Mouse (Mus musculus): Measurements from ENCODE around the gene Gm36028.

Gene Gm36028

GRCm38 (mm10) chr16:37860213-37860612 is 733 bp downstream of the Gm36028 start:
- no peak for DNase-seq (ENCODE audit: low spot score in 2 of 2)

GRCm38 (mm10) chr16:37857495-37857894 is 3.5 kb downstream of the Gm36028 start:
- no peak for DNase-seq (ENCODE audit: low spot score in 2 of 2)

GRCm38 (mm10) chr16:37856327-37856726 is 4.6 kb downstream of the Gm36028 start:
- DNase-seq (ENCODE audit: low spot score in 2 of 2), result no peak

GRCm38 (mm10) chr16:37855583-37855982 is 5.4 kb downstream of the Gm36028 start:
- no peak for DNase-seq (ENCODE audit: low spot score in 2 of 2)

GRCm38 (mm10) chr16:37854593-37854992 is 6.4 kb downstream of the Gm36028 start:
- no peak for DNase-seq (ENCODE audit: low spot score in 2 of 2)

DNA sequence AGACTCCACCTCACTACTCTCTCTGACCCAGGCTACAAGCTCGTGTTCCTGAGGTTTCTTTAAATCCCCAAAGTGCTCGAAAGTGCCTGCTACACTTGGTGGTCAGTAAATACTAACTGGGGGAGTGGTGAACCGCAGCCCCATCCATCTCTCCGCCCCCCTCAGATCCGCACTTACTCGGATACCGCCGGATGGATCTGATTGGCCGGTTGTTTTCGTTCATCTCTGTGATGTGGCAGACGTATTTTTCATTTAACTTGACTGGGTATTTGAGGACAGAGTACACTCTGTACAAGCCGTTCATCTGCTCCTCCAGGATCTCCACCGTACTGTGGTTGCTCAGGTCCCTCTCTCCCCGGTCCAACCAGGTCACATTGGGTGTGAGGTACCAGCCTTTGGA is 6.9 kb downstream of the Gm36028 start:
- no peak for DNase-seq (ENCODE audit: low spot score in 2 of 2)

GRCm38 (mm10) chr16:37853279-37853678 is 7.7 kb downstream of the Gm36028 start:
- no peak for DNase-seq (ENCODE audit: low spot score in 2 of 2)

DNA sequence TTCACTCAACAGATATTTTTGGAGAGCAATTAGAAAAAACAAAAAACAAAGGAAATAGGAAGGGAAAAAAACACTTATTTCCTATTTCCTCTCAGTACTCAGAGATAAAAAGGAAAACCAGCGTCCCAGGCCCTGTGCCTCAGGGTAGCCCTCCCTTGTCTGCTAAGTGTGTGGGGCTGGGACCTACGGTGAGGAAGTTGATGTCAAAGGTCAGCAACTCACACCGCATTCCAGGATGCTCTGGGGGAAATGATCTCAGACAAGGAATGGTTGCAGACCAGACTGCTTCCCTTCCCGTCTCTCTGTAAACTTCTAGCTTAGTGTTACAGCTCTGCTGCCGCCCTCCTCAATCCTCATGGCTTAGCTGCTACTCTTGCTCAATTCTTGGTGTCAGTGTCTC is 9.6 kb downstream of the Gm36028 start:
- no peak for DNase-seq (ENCODE audit: low spot score in 2 of 2)

- DNase-seq (ENCODE audit: low spot score in 2 of 2), result no peak
These were observed 13.9 kb downstream of the Gm36028 start for GRCm38 (mm10) chr16:37847081-37847480.

- no peak for DNase-seq (ENCODE audit: low spot score in 2 of 2)
These were observed 15.6 kb downstream of the Gm36028 start for GRCm38 (mm10) chr16:37845202-37845925.

- DNase-seq (ENCODE audit: low spot score in 2 of 2), result no peak
These were observed 17.2 kb downstream of the Gm36028 start for GRCm38 (mm10) chr16:37843740-37844139.

DNA sequence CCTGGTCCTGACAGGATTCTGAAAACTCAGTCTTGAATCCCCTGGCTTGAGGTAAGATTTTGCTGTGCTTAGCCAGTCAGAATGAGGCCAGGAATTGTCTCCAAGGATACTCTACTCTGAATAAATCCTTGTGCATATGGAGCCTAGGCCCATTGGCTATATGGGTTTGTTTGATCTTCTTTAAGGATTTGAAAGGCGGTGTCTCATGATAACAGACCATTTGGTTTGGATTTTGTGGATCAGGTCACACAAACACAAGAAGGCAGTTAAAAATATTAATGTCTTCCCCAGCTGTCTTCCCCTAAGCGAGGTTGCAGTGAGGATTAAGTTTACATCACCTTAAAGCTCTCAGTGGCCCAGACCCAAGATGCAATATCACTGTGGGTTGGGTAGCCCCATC is 18.5 kb downstream of the Gm36028 start:
- DNase-seq (ENCODE audit: low spot score in 2 of 2), result no peak

DNA sequence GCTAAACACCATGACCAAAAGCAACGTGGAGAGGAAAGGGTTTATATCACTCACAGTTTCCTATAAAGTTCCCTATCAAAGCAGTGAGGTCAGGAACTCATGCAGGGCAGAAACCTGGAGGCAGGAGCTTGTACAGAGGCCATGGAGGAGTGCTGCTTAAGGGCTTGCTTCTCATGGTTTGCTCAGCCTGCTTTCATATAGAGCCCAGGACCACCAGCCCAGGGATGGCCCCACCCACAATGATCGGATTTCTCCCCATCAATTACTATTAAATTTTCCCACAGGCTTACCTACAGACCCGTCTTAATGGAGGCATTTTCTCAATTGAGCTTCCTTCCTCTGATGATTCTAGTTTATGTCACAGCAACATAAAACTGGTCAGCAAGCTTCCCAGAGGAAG is 23.4 kb downstream of the Gm36028 start:
- no peak for DNase-seq (ENCODE audit: low spot score in 2 of 2)

GRCm38 (mm10) chr16:37831041-37831440 is 29.9 kb downstream of the Gm36028 start:
- no peak for DNase-seq (ENCODE audit: low spot score in 2 of 2)

DNA sequence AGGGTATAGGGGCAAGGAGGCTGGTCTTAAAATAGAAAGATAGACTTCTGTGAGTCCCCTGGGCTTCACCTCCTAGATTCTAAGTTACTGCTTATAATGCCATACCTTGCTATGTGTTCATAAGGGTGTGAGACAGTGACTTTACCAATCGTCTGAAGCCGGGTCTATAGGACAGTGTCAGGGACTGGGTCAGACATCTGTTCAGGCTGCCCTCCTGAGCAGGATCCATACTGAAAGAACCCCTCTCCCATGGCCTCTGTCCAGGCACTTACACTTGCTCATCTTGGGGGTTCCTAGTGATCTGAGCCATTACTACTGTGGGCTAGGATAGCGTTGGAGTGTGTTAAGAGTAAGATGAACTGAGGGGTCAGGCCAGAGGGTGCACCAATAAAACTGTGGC is 34.7 kb downstream of the Gm36028 start:
- DNase-seq (ENCODE audit: low spot score in 2 of 2), result no peak

DNA sequence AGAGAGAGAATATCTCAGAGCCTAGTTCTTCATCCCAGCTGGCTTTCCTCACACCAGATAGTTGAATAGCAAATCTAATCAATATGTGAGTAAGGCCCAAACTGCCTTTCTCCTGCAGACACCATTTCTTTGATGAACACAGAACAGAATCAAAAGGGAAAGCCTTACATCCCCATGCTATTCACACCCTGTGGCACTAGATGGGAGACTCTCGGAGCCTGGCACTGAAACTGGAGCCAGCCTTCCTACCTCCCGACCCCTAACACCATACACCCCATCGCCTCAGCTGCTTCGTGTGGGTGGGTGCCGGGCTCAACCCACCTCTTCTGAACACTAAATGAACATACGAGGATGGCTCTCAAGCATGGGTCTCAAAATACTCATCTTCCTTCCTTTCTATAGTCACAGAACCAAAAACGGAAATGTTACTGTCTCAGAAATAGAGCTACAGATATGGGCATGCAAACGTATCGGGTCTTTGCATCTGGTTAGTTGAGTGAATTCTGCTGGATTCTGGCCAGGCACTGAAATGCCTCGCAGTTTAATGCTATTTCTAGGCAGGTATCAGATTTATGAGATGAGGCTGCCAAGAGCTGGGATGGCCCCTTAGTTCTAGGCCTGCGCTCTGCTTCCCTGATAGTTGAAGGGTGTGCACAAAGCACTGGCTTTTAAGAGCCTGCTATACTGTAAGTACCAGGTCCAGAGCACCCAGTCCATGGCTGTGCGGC is 36.0 kb downstream of the Gm36028 start:
- DNase-seq (ENCODE audit: low spot score in 2 of 2), result peak in 1 of 2 experiments; percentile 70

DNA sequence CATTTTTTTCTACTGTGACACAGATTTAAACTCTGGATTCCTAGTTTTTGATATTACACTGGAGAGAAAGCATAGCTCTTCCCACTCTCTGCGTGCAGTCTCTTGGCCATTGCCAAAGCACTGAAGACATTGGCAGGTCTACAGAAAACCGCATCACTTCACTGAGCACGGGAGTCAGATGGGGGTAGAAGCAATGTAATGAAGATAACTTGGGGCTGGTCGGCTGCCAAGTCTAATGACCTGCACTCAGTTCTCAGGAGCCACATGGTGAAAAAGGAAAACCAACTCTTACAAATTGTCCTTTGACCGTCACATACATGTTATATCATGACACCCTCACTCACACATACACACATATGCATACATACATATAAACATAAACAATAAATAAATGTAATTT is 37.0 kb downstream of the Gm36028 start:
- DNase-seq (ENCODE audit: low spot score in 2 of 2), result no peak

- DNase-seq (ENCODE audit: low spot score in 2 of 2), result no peak
These were observed 43.0 kb downstream of the Gm36028 start for GRCm38 (mm10) chr16:37817986-37818385.

DNA sequence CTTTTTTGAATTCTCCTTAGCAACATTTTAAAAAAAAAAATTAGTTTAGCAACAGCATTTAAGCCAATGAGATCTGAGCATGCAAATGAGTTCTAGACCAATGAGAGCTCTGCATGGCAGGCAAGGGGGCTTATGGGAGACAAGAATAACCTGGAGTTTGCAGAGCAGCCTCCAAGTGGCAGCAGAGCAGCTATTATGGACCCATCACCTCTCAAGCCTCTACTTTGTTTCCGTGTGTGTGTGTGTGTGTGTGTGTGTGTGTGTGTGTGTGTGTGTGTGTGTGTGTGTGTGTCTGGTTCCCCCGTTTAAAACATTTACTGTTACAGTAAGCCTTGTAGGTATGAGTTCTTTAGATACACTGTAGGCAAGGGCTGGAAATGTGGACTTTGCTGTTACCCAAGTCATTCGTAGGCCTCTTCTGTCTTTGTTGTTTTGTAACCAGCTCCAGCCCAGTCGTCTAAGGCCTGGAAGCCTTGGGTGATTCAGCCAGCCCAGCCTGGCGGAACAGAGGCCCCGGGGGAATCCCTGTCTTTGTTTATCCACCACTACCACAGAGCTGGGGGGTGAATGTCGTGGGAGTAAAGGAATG is 46.5 kb downstream of the Gm36028 start:
- DNase-seq (ENCODE audit: low spot score in 2 of 2), result peak; percentile 51 to 81

DNA sequence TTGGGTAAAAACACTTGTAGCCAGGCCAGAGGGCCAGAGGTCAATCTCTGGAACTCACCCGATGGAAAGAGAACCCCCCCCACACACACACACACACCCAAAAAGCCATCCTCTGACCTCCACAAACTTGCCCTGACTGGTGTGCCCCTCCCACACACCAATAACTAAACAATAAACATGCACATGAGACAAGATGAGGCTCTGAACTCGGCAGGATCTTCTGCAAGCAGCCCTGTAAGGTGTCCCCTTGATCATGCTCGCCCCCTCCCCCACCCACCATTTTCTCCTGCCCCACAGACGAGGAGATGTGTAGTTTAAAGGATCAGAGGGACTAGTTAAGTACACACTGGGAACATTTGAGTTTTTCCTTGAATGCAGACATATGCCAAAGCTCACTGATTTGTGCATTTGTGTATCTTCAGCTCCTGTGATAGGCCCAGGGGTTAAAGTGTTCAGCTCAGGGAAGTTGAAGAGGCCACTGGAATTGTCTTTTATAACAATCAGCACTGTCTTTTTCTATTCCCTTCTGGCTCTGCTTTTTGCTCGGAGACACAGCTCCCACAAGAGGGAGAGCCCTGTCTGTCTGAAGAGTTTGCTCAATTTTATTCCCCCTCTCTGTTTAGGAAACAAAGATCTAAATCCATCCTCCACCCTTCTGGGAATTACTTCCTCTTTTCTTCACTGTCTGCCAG is 47.1 kb downstream of the Gm36028 start:
- peak in 1 of 2 experiments; percentile 35 for DNase-seq (ENCODE audit: low spot score in 2 of 2)

GRCm38 (mm10) chr16:37812474-37812886 is 48.5 kb downstream of the Gm36028 start:
- DNase-seq (ENCODE audit: low spot score in 2 of 2), result peak; percentile 57 to 68

DNA sequence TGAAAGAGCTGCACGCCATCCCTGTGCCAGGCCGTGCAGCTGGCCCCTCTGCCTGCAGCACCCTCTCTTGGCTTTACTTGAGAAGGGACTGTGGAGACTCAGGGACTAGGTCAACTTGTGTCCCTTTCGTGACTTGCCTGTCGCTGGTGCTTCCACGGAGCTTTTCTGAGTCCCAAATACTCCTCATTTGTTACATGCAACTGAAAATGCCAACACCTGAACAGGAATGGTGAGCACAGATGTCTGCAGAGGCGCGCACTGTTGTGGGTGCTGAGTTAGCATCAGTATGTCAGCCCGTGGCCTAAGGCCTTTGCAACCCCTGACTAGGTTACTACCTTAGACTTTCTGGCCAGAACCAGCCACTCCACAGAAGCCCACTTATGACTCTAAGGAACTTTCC is 49.1 kb downstream of the Gm36028 start:
- DNase-seq (ENCODE audit: low spot score in 2 of 2), result no peak
